Mouse (Mus musculus) small intestine, adult 2 months (tissue): ENCODE data around the gene Lbr. TPM values are rescaled to one million over a fixed set of nuclear protein-coding genes. Genes with fewer than 3 reads are reported as not detected.
A peak's percentile ranks its signal among the peaks of the same experiment; 100 is the strongest.

ENCODE experiments used
- H3K27ac ChIP-seq: fragments of 200-500 bp; 2 replicates; pipeline ENCODE4 v1.5.1; 2012; ENCODE audit warnings: low read depth, low read length, control low read depth, inconsistent platforms; ENCODE audit not compliant: insufficient read depth
- H3K27me3 ChIP-seq: fragments of 200-500 bp; 2 replicates; pipeline ENCODE4 v1.6.1; 2012; ENCODE audit warnings: mild to moderate bottlenecking, moderate library complexity, low read length, inconsistent platforms; ENCODE audit not compliant: control insufficient read depth, insufficient read depth
- H3K36me3 ChIP-seq: fragments of 200-500 bp; 2 replicates; pipeline ENCODE4 v1.6.1; 2012; ENCODE audit warnings: mild to moderate bottlenecking, low read length, control low read depth, inconsistent platforms; ENCODE audit not compliant: control insufficient read depth, insufficient read depth
- H3K4me1 ChIP-seq: fragments of 200-500 bp; 2 replicates; pipeline ENCODE4 v1.6.1; 2012; ENCODE audit warnings: low read length, inconsistent platforms, mixed read lengths; ENCODE audit not compliant: control insufficient read depth, insufficient read depth, insufficient read length
- H3K4me3 ChIP-seq: fragments of 200-500 bp; 2 replicates; pipeline ENCODE4 v1.5.1; 2012; ENCODE audit warnings: low read depth, mild to moderate bottlenecking, control low read depth, inconsistent platforms, low read length, moderate library complexity
- CTCF ChIP-seq: fragments of 200-500 bp; IDR thresholded peaks from 2 replicates; pipeline ENCODE4 v1.5.1; 2012; ENCODE audit warnings: low read depth, mild to moderate bottlenecking, control low read depth, inconsistent platforms, low read length, moderate library complexity, mixed read lengths; ENCODE audit not compliant: insufficient replicate concordance, insufficient read length; ENCODE audit errors: extremely low read depth
- POLR2A ChIP-seq: fragments of 200-500 bp; IDR thresholded peaks from 2 replicates; pipeline ENCODE4 v1.6.1; 2012; ENCODE audit warnings: low read depth, mild to moderate bottlenecking, control low read depth, inconsistent platforms, low read length, moderate library complexity
- WGBS: fragments of 180-500 bp; shearing (Covaris S2); methylation state at CpG from one replicate; pipeline ENCODE4 v1.1.7; 2018; 5-methylcytosine and 5-hydroxymethylcytosine counted together
- polyA plus RNA-seq: library from polyadenylated mRNA; depleted of rRNA; stranded (reverse); fragments of >200 nt; gene quantifications from 2 replicates; pipeline ENCODE4 v1.2.3, GENCODE M21; 2012; rRNA removed

Gene Lbr
- polyA plus RNA-seq, 1 experiment, result 13.5 TPM

DNA sequence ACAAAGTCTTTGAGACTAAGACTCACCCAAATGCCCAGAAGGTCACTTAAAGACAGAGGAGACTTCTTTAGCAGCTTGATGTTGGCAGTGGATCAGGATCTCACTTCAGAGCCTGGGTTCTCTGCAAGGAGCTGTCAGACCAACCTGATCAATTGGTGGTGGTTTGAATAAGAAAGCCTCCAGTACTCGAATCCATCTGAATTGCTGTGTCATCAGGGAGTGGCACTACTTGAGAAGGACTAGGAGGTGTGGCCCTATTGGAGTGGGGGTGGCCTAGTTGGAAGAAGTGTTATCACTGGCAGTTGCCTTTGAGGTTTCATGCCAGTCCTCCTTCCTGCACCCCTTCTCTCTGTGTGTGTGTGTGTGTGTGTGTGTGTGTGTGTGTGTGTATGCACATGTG lies 66.3 kb downstream of the Lbr start:
- 44% methylated on average over 1 of the region's 1 CpGs for WGBS
- no peak for TF ChIP-seq CTCF
- TF ChIP-seq POLR2A, result no peak
- Histone ChIP-seq H3K4me1 (no peaks in the 10 kb centered on the region), H3K36me3 (no peaks in the 10 kb centered on the region), H3K27me3 (no peaks in the 10 kb centered on the region), H3K4me3 (no peak overlapping the region), H3K27ac (no peak overlapping the region)

DNA sequence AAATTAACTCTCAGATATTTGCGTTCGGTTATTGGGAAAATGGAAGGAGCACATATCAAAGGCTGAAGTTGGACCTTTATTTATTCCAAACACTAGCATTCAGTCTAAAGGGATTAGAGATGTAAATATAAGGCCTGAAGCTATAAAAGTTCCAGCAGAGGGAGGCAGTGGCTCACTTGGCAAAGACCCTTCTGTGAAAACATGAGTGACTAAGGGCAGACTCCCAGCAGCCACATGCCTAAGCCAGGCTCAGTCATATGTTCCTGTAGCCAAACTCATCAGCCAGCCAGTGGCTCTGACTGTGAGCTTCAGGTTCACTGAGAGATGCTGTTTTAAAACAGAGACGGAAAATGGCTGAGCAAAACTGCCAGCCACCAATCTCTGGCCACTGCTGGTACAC lies 71.0 kb downstream of the Lbr start:
- Histone ChIP-seq H3K4me3 (no peak overlapping the region), H3K4me1 (no peaks in the 10 kb centered on the region), H3K27me3 (no peaks in the 10 kb centered on the region), H3K36me3 (no peaks in the 10 kb centered on the region), H3K27ac (no peak overlapping the region)
- TF ChIP-seq POLR2A (no peak), CTCF (no peak)
- WGBS, result 97% methylated on average over 3 of the region's 3 CpGs

GRCm38 (mm10) chr1:181769392-181769791 lies 73.5 kb downstream of the Lbr start:
- H3K27ac ChIP-seq, result no peak overlapping the region
- H3K4me1 ChIP-seq, result no peaks in the 10 kb centered on the region
- no peaks in the 10 kb centered on the region for H3K27me3 ChIP-seq
- TF ChIP-seq CTCF (peak; percentile 43; the same call in 1 of the 2 replicates), POLR2A (no peak)
- no peaks in the 10 kb centered on the region for H3K36me3 ChIP-seq
- H3K4me3 ChIP-seq, result no peak overlapping the region
- 69% methylated on average over 14 of the region's 14 CpGs for WGBS

Other genes starting within 250 kb of the Lbr start
- 3.9 and 4.1 TPM in 2 replicates for gene Enah, start 176.9 kb upstream of the Lbr start, polyA plus RNA-seq